Mouse (Mus musculus) heart, adult 8-10 months (tissue): Measurements from ENCODE around the gene Cuta. TPM values are rescaled to one million over a fixed set of nuclear protein-coding genes. Genes with fewer than 3 reads are reported as not detected.
"Not testable (repeated sequence)": the region's sequence is repeated elsewhere in the genome, so short reads cannot be mapped to it uniquely, and the experiment has no call there.

Experiments used
- DNase-seq: peaks from one replicate; pipeline ENCODE4 v3.0.0; 2022; ENCODE audit warnings: low spot score
- total RNA-seq, 4 experiments: library from RNA; stranded (reverse); gene quantifications; 2 replicates each; pipeline ENCODE4 v1.2.4; 2022

Cuta gene
- total RNA-seq, result 10 to 100 TPM; 91.9 to 98.0 (median 95.8) TPM

- DNase-seq, result peak; percentile 99
Measured at GRCm38 (mm10) chr17:26939178-26939972, at the start of gene Cuta. Cuta (minus strand) TSS chr17:26939569.

- DNase-seq, result no peak
Measured at GRCm38 (mm10) chr17:26985503-26986179, 46.3 kb upstream of the Cuta start.

- DNase-seq, result peak; percentile 45
Measured at GRCm38 (mm10) chr17:26983382-26983781, 44.0 kb upstream of the Cuta start.

- DNase-seq, result no peak
Measured at GRCm38 (mm10) chr17:26981050-26981449, 41.7 kb upstream of the Cuta start.

GRCm38 (mm10) chr17:26979426-26979825, 40.1 kb upstream of the Cuta start:
- no peak for DNase-seq

- not testable (repeated sequence) for DNase-seq
Measured at GRCm38 (mm10) chr17:26977354-26977753, 38.0 kb upstream of the Cuta start.

GRCm38 (mm10) chr17:26975415-26975814, 36.0 kb upstream of the Cuta start:
- no peak for DNase-seq

GRCm38 (mm10) chr17:26974547-26974946, 35.2 kb upstream of the Cuta start:
- no peak for DNase-seq

GRCm38 (mm10) chr17:26972703-26973574, 33.6 kb upstream of the Cuta start, which contains the start of gene Zbtb9:
Zbtb9 (plus strand) TSS chr17:26973167.
- peak; percentile 93 for DNase-seq

GRCm38 (mm10) chr17:26972107-26972506, 32.7 kb upstream of the Cuta start:
- DNase-seq, result no peak

- no peak for DNase-seq
Measured at GRCm38 (mm10) chr17:26971247-26971905, 32.0 kb upstream of the Cuta start.

GRCm38 (mm10) chr17:26970221-26970620, 30.9 kb upstream of the Cuta start:
- no peak for DNase-seq

- no peak for DNase-seq
Measured at GRCm38 (mm10) chr17:26969257-26969656, 29.9 kb upstream of the Cuta start.

GRCm38 (mm10) chr17:26968200-26968611, 28.8 kb upstream of the Cuta start:
- no peak for DNase-seq

GRCm38 (mm10) chr17:26967477-26967876, 28.1 kb upstream of the Cuta start:
- no peak for DNase-seq

- DNase-seq, result no peak
Measured at GRCm38 (mm10) chr17:26966993-26967392, 27.6 kb upstream of the Cuta start.

- no peak for DNase-seq
Measured at GRCm38 (mm10) chr17:26961572-26962240, 22.3 kb upstream of the Cuta start.

- DNase-seq, result no peak
Measured at GRCm38 (mm10) chr17:26959815-26960214, 20.4 kb upstream of the Cuta start.

GRCm38 (mm10) chr17:26958880-26959279, 19.5 kb upstream of the Cuta start:
- no peak for DNase-seq

- no peak for DNase-seq
Measured at GRCm38 (mm10) chr17:26957872-26958271, 18.5 kb upstream of the Cuta start.

GRCm38 (mm10) chr17:26956895-26957294, 17.5 kb upstream of the Cuta start:
- no peak for DNase-seq
